Mouse (Mus musculus) forebrain, postnatal 0 days (tissue): ENCODE measurements at regions not wholly inside any gene's neighbourhood (a gene's known extent, or its start where the extent isn't known, plus 50 kb on each side); places are given as distances from the start of the nearest gene placed in this dataset.
A peak's percentile ranks its signal among the peaks of the same experiment; 100 is the strongest.
"Not testable (repeated sequence)": the region's sequence is repeated elsewhere in the genome, so short reads cannot be mapped to it uniquely, and the experiment has no call there.

Experiments
- ATAC-seq: fragments of 200-750 bp; cut with Nextera tagmentation; 2 replicates; pipeline ENCODE4 v1.8.0; 2017; ENCODE audit warnings: mild to moderate bottlenecking, moderate library complexity
- DNase-seq: peaks from one replicate; pipeline ENCODE4 v3.0.0-alpha.2; 2015
- H3K27ac ChIP-seq: fragments of 300-500 bp; sonication (generic); 2 replicates; pipeline ENCODE4 v1.5.1; 2014; ENCODE audit warnings: low read depth, mild to moderate bottlenecking, antibody characterized with exemption, low read length, moderate library complexity, mixed read lengths
- H3K27me3 ChIP-seq: fragments of 300-500 bp; sonication (generic); 2 replicates; pipeline ENCODE4 v1.6.1; 2014; ENCODE audit warnings: mild to moderate bottlenecking, low read length, mixed read lengths; ENCODE audit not compliant: insufficient read depth
- H3K36me3 ChIP-seq: fragments of 300-500 bp; sonication (generic); 2 replicates; pipeline ENCODE4 v1.6.1; 2014; ENCODE audit warnings: mild to moderate bottlenecking, moderate library complexity; ENCODE audit not compliant: insufficient read depth
- H3K4me1 ChIP-seq: fragments of 300-500 bp; sonication (generic); 2 replicates; pipeline ENCODE4 v1.6.1; 2014; ENCODE audit warnings: antibody characterized with exemption; ENCODE audit not compliant: insufficient read depth
- H3K4me2 ChIP-seq: fragments of 300-500 bp; sonication (generic); 2 replicates; pipeline ENCODE4 v1.6.1; 2014; ENCODE audit warnings: low read depth, mild to moderate bottlenecking, moderate library complexity
- H3K4me3 ChIP-seq: fragments of 300-500 bp; sonication (generic); 2 replicates; pipeline ENCODE4 v1.5.1; 2014; ENCODE audit warnings: low read depth, low read length, mixed read lengths
- H3K9ac ChIP-seq: fragments of 300-500 bp; sonication (generic); 2 replicates; pipeline ENCODE4 v1.6.1; 2014; ENCODE audit warnings: mild to moderate bottlenecking
- H3K9me3 ChIP-seq: fragments of 300-500 bp; sonication (generic); 2 replicates; pipeline ENCODE4 v1.6.1; 2016; ENCODE audit warnings: low read length
- CTCF ChIP-seq: sonication (generic); IDR thresholded peaks from 2 replicates; pipeline ENCODE4 v1.5.1; 2016; ENCODE audit warnings: antibody characterized with exemption, control low read depth, low read depth
- WGBS: fragments of 180-500 bp; shearing (Covaris S2); extraction: QIAGEN DNeasy Blood & Tissue Kit; methylation state at CpG from one replicate; pipeline ENCODE4 v1.1.7; 2014; 5-methylcytosine and 5-hydroxymethylcytosine counted together

- Histone ChIP-seq H3K4me2 (no peak overlapping the region), H3K27ac (no peak overlapping the region), H3K27me3 (no peaks in the 10 kb centered on the region), H3K9ac (no peak overlapping the region), H3K36me3 (no peaks in the 10 kb centered on the region), H3K4me3 (no peak overlapping the region), H3K9me3 (no peaks in the 10 kb centered on the region), H3K4me1 (no peaks in the 10 kb centered on the region)
- ATAC-seq: no peak
- TF ChIP-seq CTCF: no peak
- DNase-seq: no peak
- WGBS: 88% methylated on average over 9 of the region's 9 CpGs
Observed at GRCm38 (mm10) chr13:104549016-104549415, 243.3 kb upstream of the Srek1ip1 start.

- DNase-seq (no peak), ATAC-seq (no peak)
- no peak overlapping the region for H3K27ac ChIP-seq
- H3K27me3 ChIP-seq: no peaks in the 10 kb centered on the region
- no peaks in the 10 kb centered on the region for H3K36me3 ChIP-seq
- no peak overlapping the region for H3K4me3 ChIP-seq
- TF ChIP-seq CTCF: no peak
- H3K4me2 ChIP-seq: no peak overlapping the region
- H3K9me3 ChIP-seq: no peaks in the 10 kb centered on the region
- 88% methylated on average over 3 of the region's 3 CpGs for WGBS
- no peaks in the 10 kb centered on the region for H3K4me1 ChIP-seq
- H3K9ac ChIP-seq: no peak overlapping the region
Observed at GRCm38 (mm10) chr13:104553329-104553728, 239.0 kb upstream of the Srek1ip1 start.

- not testable (repeated sequence) for H3K4me3 ChIP-seq, H3K27me3 ChIP-seq, H3K27ac ChIP-seq, H3K9me3 ChIP-seq, H3K4me1 ChIP-seq, ATAC-seq, H3K9ac ChIP-seq, H3K36me3 ChIP-seq, DNase-seq, H3K4me2 ChIP-seq
- WGBS: 51% methylated on average over 7 of the region's 7 CpGs
Observed at GRCm38 (mm10) chr13:104556609-104557008, 235.7 kb upstream of the Srek1ip1 start.

- 80% methylated on average over 5 of the region's 5 CpGs for WGBS
- Histone ChIP-seq H3K4me2 (no peak overlapping the region), H3K9me3 (no peaks in the 10 kb centered on the region), H3K9ac (no peak overlapping the region), H3K27me3 (no peaks in the 10 kb centered on the region), H3K4me3 (no peak overlapping the region), H3K27ac (no peak overlapping the region), H3K4me1 (no peaks in the 10 kb centered on the region; the same call in 1 of the 2 replicates), H3K36me3 (no peaks in the 10 kb centered on the region)
- DNase-seq: no peak
- no peak for TF ChIP-seq CTCF
- 0 out of 2 replicates have a peak, but pooled peaks have one; percentile 4 for ATAC-seq
Observed at GRCm38 (mm10) chr13:104559876-104560275, 232.4 kb upstream of the Srek1ip1 start.

GRCm38 (mm10) chr13:104560500-104561114 is 231.7 kb upstream of the Srek1ip1 start:
- DNase-seq (peak; percentile 46), ATAC-seq (peak; percentile 75)
- Histone ChIP-seq H3K9ac (no peak overlapping the region), H3K9me3 (no peaks in the 10 kb centered on the region), H3K4me2 (peak overlapping the region; percentile 26; the same call in 1 of the 2 replicates), H3K27ac (no peak overlapping the region), H3K36me3 (no peaks in the 10 kb centered on the region), H3K4me1 (no peaks in the 10 kb centered on the region; the same call in 1 of the 2 replicates), H3K27me3 (no peaks in the 10 kb centered on the region), H3K4me3 (peak overlapping the region; percentile 11; the same call in 1 of the 2 replicates)
- no peak for TF ChIP-seq CTCF
- 34% methylated on average over 15 of the region's 15 CpGs for WGBS

GRCm38 (mm10) chr13:104562536-104562935 is 229.7 kb upstream of the Srek1ip1 start:
- H3K4me1 ChIP-seq: no peaks in the 10 kb centered on the region; the same call in 1 of the 2 replicates
- H3K9ac ChIP-seq: no peak overlapping the region
- no peak for DNase-seq
- H3K4me2 ChIP-seq: no peak overlapping the region
- no peak overlapping the region for H3K27ac ChIP-seq
- no peaks in the 10 kb centered on the region for H3K9me3 ChIP-seq
- WGBS: 42% methylated on average over 3 of the region's 3 CpGs
- ATAC-seq: no peak
- TF ChIP-seq CTCF: no peak
- no peaks in the 10 kb centered on the region for H3K27me3 ChIP-seq
- no peak overlapping the region for H3K4me3 ChIP-seq
- no peaks in the 10 kb centered on the region for H3K36me3 ChIP-seq

- no peak for DNase-seq
- Histone ChIP-seq H3K9ac (no peak overlapping the region), H3K4me2 (no peak overlapping the region), H3K4me3 (no peak overlapping the region), H3K4me1 (no peaks in the 10 kb centered on the region; the same call in 1 of the 2 replicates), H3K27me3 (no peaks in the 10 kb centered on the region), H3K27ac (no peak overlapping the region), H3K36me3 (no peaks in the 10 kb centered on the region), H3K9me3 (no peaks in the 10 kb centered on the region)
- TF ChIP-seq CTCF: no peak
- 22% methylated on average over 2 of the region's 2 CpGs for WGBS
- no peak for ATAC-seq
Observed at GRCm38 (mm10) chr13:104563019-104563418, 229.3 kb upstream of the Srek1ip1 start.
